Mouse (Mus musculus) brain, embryonic 14.5 days (tissue): Measurements from ENCODE around the gene BC049715.
A peak's percentile ranks its signal among the peaks of the same experiment; 100 is the strongest.

Source experiments
- CTCF ChIP-seq: fragments of 200-500 bp; IDR thresholded peaks from 2 replicates; pipeline ENCODE4 v1.5.1; 2012; ENCODE audit warnings: inconsistent platforms, mild to moderate bottlenecking, moderate library complexity, borderline replicate concordance; ENCODE audit not compliant: insufficient read depth, insufficient read length; ENCODE audit errors: extremely low read depth
- POLR2A ChIP-seq: fragments of 200-500 bp; IDR thresholded peaks from 2 replicates; pipeline ENCODE4 v1.6.1; 2012; ENCODE audit warnings: mild to moderate bottlenecking, inconsistent platforms, borderline replicate concordance; ENCODE audit not compliant: poor library complexity, insufficient read depth, insufficient read length, severe bottlenecking; ENCODE audit errors: extremely low read depth

GRCm38 (mm10) chr6:136803739-136804633 lies 23.4 kb upstream of the BC049715 start, which contains the start of gene Hist4h4:
- no peak for TF ChIP-seq CTCF
- TF ChIP-seq POLR2A, result peak; percentile 81; the same call in 1 of the 2 replicates
